Mouse (Mus musculus) adrenal gland, postnatal 36 days (tissue): ENCODE data around the gene Lman1l. TPM values are rescaled to one million over a fixed set of nuclear protein-coding genes. Genes with fewer than 3 reads are reported as not detected.

Experiments used
- DNase-seq, 2 experiments: peaks; one replicate each; pipeline ENCODE4 v3.0.0; 2021; ENCODE audit warnings: mixed read lengths in 1 of 2
- total RNA-seq, 2 experiments: library from RNA; stranded (reverse); gene quantifications; 2 replicates each; pipeline ENCODE4 v1.2.3; 2021

Gene Lman1l
- total RNA-seq, 2 experiments from 2014 or later: not detected

GRCm38 (mm10) chr9:57577144-57577849, 43.3 kb downstream of the Lman1l start:
- no peak for DNase-seq

GRCm38 (mm10) chr9:57575577-57575976, 45.0 kb downstream of the Lman1l start:
- DNase-seq: no peak

GRCm38 (mm10) chr9:57574397-57574796, 46.2 kb downstream of the Lman1l start:
- DNase-seq: no peak

- no peak for DNase-seq
Observed at GRCm38 (mm10) chr9:57568500-57568899, 52.1 kb downstream of the Lman1l start.

- no peak for DNase-seq
Observed at GRCm38 (mm10) chr9:57566846-57567245, 53.7 kb downstream of the Lman1l start.

GRCm38 (mm10) chr9:57565741-57566221, 54.8 kb downstream of the Lman1l start:
- DNase-seq: no peak

- DNase-seq: no peak
Observed at GRCm38 (mm10) chr9:57564609-57565008, 56.0 kb downstream of the Lman1l start.

GRCm38 (mm10) chr9:57562896-57563372, 57.6 kb downstream of the Lman1l start:
- no peak for DNase-seq

GRCm38 (mm10) chr9:57561711-57562099, 58.9 kb downstream of the Lman1l start:
- no peak for DNase-seq

- DNase-seq: peak; percentile 96 to 97
Observed at GRCm38 (mm10) chr9:57560861-57561710, 59.5 kb downstream of the Lman1l start, which contains the start of gene Scamp2. TSS of gene Scamp2 (plus strand) at chr9:57560943.

- DNase-seq: no peak
Observed at GRCm38 (mm10) chr9:57560263-57560662, 60.3 kb downstream of the Lman1l start.

GRCm38 (mm10) chr9:57559568-57559967, 61.0 kb downstream of the Lman1l start:
- DNase-seq: no peak

- no peak for DNase-seq
Observed at GRCm38 (mm10) chr9:57558625-57559024, 61.9 kb downstream of the Lman1l start.

GRCm38 (mm10) chr9:57557215-57557614, 63.4 kb downstream of the Lman1l start:
- DNase-seq: no peak

Other genes with a start within 250 kb of the Lman1l start
- 10 to 100 TPM; 14.0 to 19.4 TPM for gene Ppcdc, start 180.7 kb downstream of the Lman1l start, total RNA-seq
- gene Scamp5, start 152.7 kb downstream of the Lman1l start, total RNA-seq: 10 to 100 TPM in 1 of 2 experiments, 1 to 10 TPM in 1; 8.4 to 12.3 TPM
- gene Rpp25, start 116.7 kb downstream of the Lman1l start, total RNA-seq: 1 to 10 TPM; 1.4 to 4.0 TPM
- gene Cox5a, start 99.5 kb downstream of the Lman1l start, total RNA-seq: 100 to 1,000 TPM; 547 to 578 TPM
- 10 to 100 TPM; 25.2 to 26.3 TPM for gene Fam219b, start 83.2 kb downstream of the Lman1l start, total RNA-seq
- 10 to 100 TPM; 37.0 to 39.6 TPM for gene Mpi, start 68.0 kb downstream of the Lman1l start, total RNA-seq
- 10 to 100 TPM; 56.4 to 56.9 TPM for gene Scamp2, start 59.8 kb downstream of the Lman1l start, total RNA-seq
- gene Ulk3, start 31.3 kb downstream of the Lman1l start, total RNA-seq: 10 to 100 TPM; 12.6 to 14.3 TPM
- not detected for gene Cplx3, start 14.5 kb downstream of the Lman1l start, total RNA-seq
- 10 to 100 TPM; 61.9 to 92.6 TPM for gene Csk, start 32.9 kb upstream of the Lman1l start, total RNA-seq
- under 1 TPM in 1 of 2 experiments, not detected in 1; 0.40 TPM for gene Cyp1a2, start 62.9 kb upstream of the Lman1l start, total RNA-seq
- under 1 TPM in 1 of 2 experiments, not detected in 1; 0.13 TPM for gene Cyp1a1, start 67.2 kb upstream of the Lman1l start, total RNA-seq
- gene Edc3, start 87.8 kb upstream of the Lman1l start, total RNA-seq: 1 to 10 TPM; 8.5 to 9.9 TPM
- gene Clk3, start 145.1 kb upstream of the Lman1l start, total RNA-seq: 10 to 100 TPM; 60.4 to 72.2 TPM
- 1 to 10 TPM; 3.8 to 6.7 TPM for gene Arid3b, start 216.0 kb upstream of the Lman1l start, total RNA-seq